9 mouse cellular contexts compared by ENCODE assay signal in the genomic region with DNA sequence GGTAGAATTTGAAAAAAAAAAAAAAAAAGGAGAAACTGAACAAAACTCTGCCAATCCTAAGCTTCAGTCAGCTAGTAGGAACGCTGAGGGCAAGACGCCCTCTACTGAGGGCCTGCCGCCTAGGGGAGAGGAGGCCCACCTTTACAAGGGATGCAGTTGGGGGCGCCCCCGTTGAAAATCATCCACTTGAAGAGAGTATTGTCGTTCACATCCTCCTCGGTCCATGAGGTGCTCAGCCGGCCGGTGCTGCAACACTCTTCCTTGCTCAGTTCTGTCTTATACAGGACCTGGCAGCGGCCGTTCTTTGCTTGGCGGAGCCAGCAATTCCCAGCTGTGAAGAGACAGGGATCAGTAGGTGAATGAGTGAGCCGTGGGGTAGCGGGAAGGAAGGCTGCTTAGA. TPM values are rescaled to one million over a fixed set of nuclear protein-coding genes. Genes with fewer than 3 reads are reported as not detected.
A peak's percentile ranks its signal among the peaks of the same experiment; 100 is the strongest.
DNase-seq lines count a peak whose midpoint lies in the region; ATAC-seq and TF ChIP-seq lines count a peak whose summit lies in the region.
"Had no signal": no experiment of that assay in that cellular context is flagged by ENCODE, and none has a peak within 500 bp of the region (broad histone marks: within the 10 kb centered on the region; RNA-seq: fewer than 3 reads in every experiment).

No protein-coding gene starts in this region.

- ATAC-seq in cerebellum, adult (ENCODE audit: insufficient number of reproducible peaks, low FRiP score, low TSS enrichment), result no peak
- ATAC-seq in forebrain, postnatal 0 days, result no peak
- ATAC-seq in hindbrain, embryonic 15.5 days (ENCODE audit: low FRiP score, low read depth), result peak; percentile 14; the same call in 1 of the 2 replicates
- no peak for ATAC-seq in liver, embryonic 12.5 days
- no peak for ATAC-seq in neural tube, embryonic 14.5 days (ENCODE audit: low read depth)

- no peak overlapping the region for H3K9ac ChIP-seq in forebrain, postnatal 0 days
- no peak overlapping the region for H3K9ac ChIP-seq in hindbrain, embryonic 15.5 days
- H3K9ac ChIP-seq in liver, embryonic 12.5 days, result no peak overlapping the region
- H3K9ac ChIP-seq in neural tube, embryonic 14.5 days (replicated peaks; ENCODE audit: low read depth, low read length), result no peak overlapping the region

- TF ChIP-seq CTCF in forebrain, postnatal 0 days (IDR thresholded peaks at IDR 0.05; ENCODE audit: low read depth), result peak; percentile 49

- peaks cover 40% of the 10 kb centered on the region for H3K27me3 ChIP-seq in forebrain, postnatal 0 days (ENCODE audit: insufficient read depth, low read length)
- peaks cover 21% of the 10 kb centered on the region for H3K27me3 ChIP-seq in hindbrain, embryonic 15.5 days
- H3K27me3 ChIP-seq in liver, embryonic 12.5 days (replicated peaks), result peaks cover 73% of the 10 kb centered on the region
- H3K27me3 ChIP-seq in neural tube, embryonic 14.5 days (ENCODE audit: control insufficient read depth, insufficient read depth, low read length), result peaks cover 15% of the 10 kb centered on the region
- H3K27me3 ChIP-seq: CH12.LX had no signal

- no peaks in the 10 kb centered on the region for H3K9me3 ChIP-seq in forebrain, postnatal 0 days (ENCODE audit: low read length)
- H3K9me3 ChIP-seq in hindbrain, embryonic 15.5 days, result no peaks in the 10 kb centered on the region
- no peaks in the 10 kb centered on the region for H3K9me3 ChIP-seq in liver, embryonic 12.5 days (replicated peaks)
- H3K9me3 ChIP-seq in neural tube, embryonic 14.5 days (ENCODE audit: control insufficient read depth, low read length), result no peaks in the 10 kb centered on the region

- under 1% methylated on average over 14 of the region's 14 CpGs for WGBS in forebrain, postnatal 0 days
- under 1% methylated on average over 14 of the region's 14 CpGs for WGBS in hindbrain, embryonic 15.5 days
- 7% methylated on average over 14 of the region's 14 CpGs for WGBS in liver, embryonic 12.5 days (ENCODE audit: insufficient replicate concordance)
- 1% methylated on average over 14 of the region's 14 CpGs for WGBS in neural tube, embryonic 14.5 days

- peak overlapping the region; percentile 46 for H3K4me2 ChIP-seq in forebrain, postnatal 0 days (ENCODE audit: low read depth)
- peak overlapping the region; percentile 100 for H3K4me2 ChIP-seq in hindbrain, embryonic 15.5 days
- peak overlapping the region; percentile 68 for H3K4me2 ChIP-seq in liver, embryonic 12.5 days
- H3K4me2 ChIP-seq in neural tube, embryonic 14.5 days (ENCODE audit: low read depth, low read length), result peak overlapping the region; percentile 96

- no peak overlapping the region for H3K27ac ChIP-seq in forebrain, postnatal 0 days (ENCODE audit: low read depth, low read length)
- H3K27ac ChIP-seq in hindbrain, embryonic 15.5 days (replicated peaks), result no peak overlapping the region
- H3K27ac ChIP-seq in liver, embryonic 12.5 days, result no peak overlapping the region
- H3K27ac ChIP-seq in neural tube, embryonic 14.5 days (ENCODE audit: low read depth, low read length), result no peak overlapping the region

- H3K36me3 ChIP-seq in forebrain, postnatal 0 days (ENCODE audit: insufficient read depth), result no peaks in the 10 kb centered on the region
- no peaks in the 10 kb centered on the region for H3K36me3 ChIP-seq in hindbrain, embryonic 15.5 days
- H3K36me3 ChIP-seq in liver, embryonic 12.5 days, result no peaks in the 10 kb centered on the region
- H3K36me3 ChIP-seq in neural tube, embryonic 14.5 days (ENCODE audit: control insufficient read depth, insufficient read depth, low read length), result no peaks in the 10 kb centered on the region

- DNase-seq in cerebellum, postnatal 36 days, result peak; percentile 14 to 20
- DNase-seq in adrenal gland, postnatal 10 days, result peak; percentile 65
- peak; percentile 47 for DNase-seq in forebrain, postnatal 0 days
- no peak for DNase-seq in spleen, postnatal 36 days (ENCODE audit: low spot score in 2 of 2)

- H3K4me3 ChIP-seq in forebrain, postnatal 0 days (ENCODE audit: low read depth, low read length), result peak overlapping the region; percentile 59
- H3K4me3 ChIP-seq in hindbrain, embryonic 15.5 days, result peak overlapping the region; percentile 57
- peak overlapping the region; percentile 54 for H3K4me3 ChIP-seq in liver, embryonic 12.5 days
- peak overlapping the region; percentile 28 for H3K4me3 ChIP-seq in neural tube, embryonic 14.5 days (ENCODE audit: low read depth, low read length)

- no peaks in the 10 kb centered on the region for H3K4me1 ChIP-seq in forebrain, postnatal 0 days (ENCODE audit: insufficient read depth)
- peaks cover 43% of the 10 kb centered on the region for H3K4me1 ChIP-seq in hindbrain, embryonic 15.5 days (replicated peaks)
- peaks cover 28% of the 10 kb centered on the region for H3K4me1 ChIP-seq in liver, embryonic 12.5 days
- peaks cover 4% of the 10 kb centered on the region; the same call in 1 of the 2 replicates for H3K4me1 ChIP-seq in neural tube, embryonic 14.5 days (ENCODE audit: control insufficient read depth, insufficient read depth, low read length)

RNA-seq across cellular contexts. Expression of a gene that starts 2.5 kb away (rescaled TPM):
- total RNA-seq in adrenal gland, postnatal 10 days (2021), result 10 to 100 TPM; 21.9 to 42.6 TPM
- 7.7 and 12.1 TPM in 2 replicates for total RNA-seq in forebrain, postnatal 0 days (2014; rRNA removed)
- 12.2 and 12.4 TPM in 2 replicates for polyA plus RNA-seq in forebrain, postnatal 0 days (2015; fragmentation: Nextera tagmentation; extraction: Ambion mirVana)
- 6.0 and 6.1 TPM in 2 replicates for polyA plus RNA-seq in hindbrain, embryonic 15.5 days (2015; fragmentation: Nextera tagmentation; extraction: Ambion mirVana)
- polyA plus RNA-seq in liver, embryonic 12.5 days (2016; fragmentation: Nextera tagmentation; extraction: Ambion mirVana), result 7.4 and 8.3 TPM in 2 replicates
- polyA plus RNA-seq in neural tube, embryonic 14.5 days (2014; fragmentation: Nextera tagmentation; extraction: Ambion mirVana), result 4.5 and 6.4 TPM in 2 replicates
- total RNA-seq: CH12.LX had no signal

Comparison
In these comparisons a context has a peak if more than half of its experiments do, and no peak if none do; other contexts are left out.
1. DNase-seq: peak in cerebellum, postnatal 36 days (2 of 2), adrenal gland, postnatal 10 days (single experiment) and forebrain, postnatal 0 days (single experiment); none in spleen, postnatal 36 days (0 of 2).
2. H3K4me2 ChIP-seq: peak in every context shown above with its lines; median percentile 100 in hindbrain, embryonic 15.5 days; 96 in neural tube, embryonic 14.5 days; 68 in liver, embryonic 12.5 days; 46 in forebrain, postnatal 0 days.
3. Peak in every context shown above with its lines, with median percentiles within 50 percentile points of each other: H3K4me3 ChIP-seq.